Mouse (Mus musculus) stomach, postnatal 0 days (tissue): ENCODE data around the gene Gsg1l. TPM values are rescaled to one million over a fixed set of nuclear protein-coding genes. Genes with fewer than 3 reads are reported as not detected.

Experiments used
- ATAC-seq: fragments of 200-750 bp; cut with Nextera tagmentation; 2 replicates; pipeline ENCODE4 v1.8.0; 2017; ENCODE audit not compliant: low FRiP score, low TSS enrichment
- DNase-seq: peaks from one replicate; pipeline ENCODE4 v3.0.0-alpha.2; 2016; ENCODE audit warnings: low spot score
- H3K27ac ChIP-seq: fragments of 300-500 bp; sonication (generic); replicated peaks from 2 replicates; pipeline ENCODE4 v1.5.1; 2014; ENCODE audit warnings: mild to moderate bottlenecking, control low read depth
- H3K27me3 ChIP-seq: fragments of 300-500 bp; sonication (generic); 2 replicates; pipeline ENCODE4 v1.6.1; 2014; ENCODE audit warnings: low read length; ENCODE audit not compliant: control insufficient read depth, insufficient read depth
- H3K36me3 ChIP-seq: fragments of 300-500 bp; sonication (generic); 2 replicates; pipeline ENCODE4 v1.6.1; 2014; ENCODE audit warnings: low read length, mixed read lengths; ENCODE audit not compliant: control insufficient read depth, insufficient read depth
- H3K4me1 ChIP-seq: fragments of 300-500 bp; sonication (generic); replicated peaks from 2 replicates; pipeline ENCODE4 v1.6.1; 2014; ENCODE audit warnings: antibody characterized with exemption; ENCODE audit not compliant: control insufficient read depth, insufficient read depth
- H3K4me2 ChIP-seq: fragments of 300-500 bp; sonication (generic); replicated peaks from 2 replicates; pipeline ENCODE4 v1.6.1; 2014; ENCODE audit warnings: low read depth, mild to moderate bottlenecking, control low read depth, moderate library complexity
- H3K4me3 ChIP-seq: fragments of 300-500 bp; sonication (generic); 2 replicates; pipeline ENCODE4 v1.5.1; 2014; ENCODE audit warnings: low read depth, low read length, control low read depth
- H3K9ac ChIP-seq: fragments of 300-500 bp; sonication (generic); 2 replicates; pipeline ENCODE4 v1.6.1; 2014; ENCODE audit warnings: mild to moderate bottlenecking, low read length, control low read depth, mixed read lengths
- H3K9me3 ChIP-seq: fragments of 300-500 bp; sonication (generic); 2 replicates; pipeline ENCODE4 v1.6.1; 2016; ENCODE audit warnings: low read length; ENCODE audit not compliant: control insufficient read depth
- CTCF ChIP-seq: IDR thresholded peaks from 2 replicates; pipeline ENCODE4 v1.5.1; 2016; ENCODE audit warnings: antibody characterized with exemption, low read depth, mild to moderate bottlenecking, moderate library complexity
- EP300 ChIP-seq: optimal IDR thresholded peaks from 2 replicates; pipeline ENCODE3; 2016; ENCODE audit warnings: antibody characterized with exemption
- WGBS: fragments of 180-500 bp; shearing (Covaris S2); extraction: QIAGEN DNeasy Blood & Tissue Kit; methylation state at CpG from one replicate; pipeline ENCODE4 v1.1.7; 2014; 5-methylcytosine and 5-hydroxymethylcytosine counted together
- polyA plus RNA-seq: library from polyadenylated mRNA; unstranded; fragments of >200 nt; fragmentation: Nextera tagmentation; extraction: Ambion mirVana; gene quantifications from 2 replicates; pipeline ENCODE4 v1.2.1, GENCODE M21; 2015

Gene Gsg1l
- polyA plus RNA-seq, 1 experiment from 2014 or later: 0.67 TPM

DNA sequence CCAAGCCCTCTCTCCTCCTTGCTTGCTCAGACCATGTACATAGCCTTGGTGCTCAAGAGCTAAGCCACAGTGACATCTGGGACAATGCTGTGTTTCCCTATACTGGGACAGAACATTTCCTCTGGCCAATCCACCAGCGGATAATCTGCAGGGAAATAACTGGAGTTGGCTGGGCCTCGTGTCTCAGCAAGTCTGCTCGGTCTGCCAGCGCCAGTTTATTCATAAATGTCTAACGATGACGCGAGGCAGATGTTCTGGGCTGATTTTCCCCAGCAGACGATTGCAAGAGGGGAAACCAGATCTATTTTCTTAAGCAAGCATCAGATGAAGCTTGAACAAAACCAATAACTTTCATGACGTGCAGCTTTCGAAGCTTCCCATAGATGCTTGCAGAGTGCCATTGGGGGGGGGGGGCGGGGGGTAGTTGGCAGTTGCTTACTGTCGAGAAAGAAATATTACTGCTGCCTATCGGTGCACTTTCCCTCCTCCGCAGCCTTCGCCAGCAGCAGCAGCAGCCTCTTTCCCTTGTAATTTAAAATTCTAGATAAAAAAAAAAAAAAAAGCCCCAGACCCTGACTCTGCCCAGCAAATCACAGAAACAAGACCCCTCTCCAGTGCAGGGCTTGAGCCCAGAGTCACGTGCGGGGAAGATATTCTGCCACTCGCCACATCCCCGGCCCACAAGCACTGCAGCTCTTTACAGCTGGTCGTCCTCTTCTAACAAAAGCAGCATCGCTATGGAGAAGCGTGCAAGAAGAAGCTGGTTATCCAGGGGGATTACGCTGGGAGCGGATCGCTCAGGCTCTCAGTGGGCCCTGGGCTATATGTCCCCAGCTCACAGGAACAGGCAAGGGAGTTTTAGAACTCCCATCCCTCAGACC lies 43.6 kb downstream of the Gsg1l start:
- no peak for DNase-seq
- Histone ChIP-seq H3K9me3 (no peaks in the 10 kb centered on the region), H3K27me3 (no peaks in the 10 kb centered on the region), H3K4me2 (peak overlapping the region; percentile 5; the same call in 1 of the 2 replicates), H3K4me1 (no peaks in the 10 kb centered on the region), H3K36me3 (no peaks in the 10 kb centered on the region), H3K4me3 (no peak overlapping the region), H3K9ac (no peak overlapping the region), H3K27ac (peak overlapping the region; percentile 30; the same call in 1 of the 2 replicates)
- no peak for ATAC-seq
- TF ChIP-seq CTCF: no peak
- no peak for TF ChIP-seq EP300
- 36% methylated on average over 25 of the region's 25 CpGs for WGBS

DNA sequence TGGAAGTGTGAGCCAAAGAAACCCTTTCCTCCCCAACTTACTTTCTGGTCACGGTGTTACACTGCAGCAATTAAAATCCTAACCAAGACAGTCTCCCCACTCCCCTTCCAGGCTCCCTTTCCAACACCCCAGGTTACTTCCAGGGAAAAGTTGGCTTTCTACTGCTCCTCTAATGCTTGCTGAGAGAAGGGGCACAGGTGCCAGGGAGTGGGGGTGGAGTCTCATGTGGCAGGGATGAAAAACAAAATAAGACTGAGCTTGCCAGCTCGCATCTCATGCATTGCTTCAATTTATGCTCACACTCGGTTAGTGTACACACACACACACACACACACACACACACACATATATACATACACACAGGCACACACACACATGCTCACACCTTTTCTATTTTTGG lies 46.9 kb downstream of the Gsg1l start:
- ATAC-seq (no peak), DNase-seq (no peak)
- Histone ChIP-seq H3K27me3 (no peaks in the 10 kb centered on the region), H3K9ac (no peak overlapping the region), H3K4me1 (no peaks in the 10 kb centered on the region), H3K9me3 (no peaks in the 10 kb centered on the region), H3K36me3 (no peaks in the 10 kb centered on the region), H3K4me2 (no peak overlapping the region), H3K4me3 (no peak overlapping the region), H3K27ac (no peak overlapping the region)
- 63% methylated on average over 3 of the region's 3 CpGs for WGBS
- TF ChIP-seq CTCF: no peak
- no peak for TF ChIP-seq EP300

DNA sequence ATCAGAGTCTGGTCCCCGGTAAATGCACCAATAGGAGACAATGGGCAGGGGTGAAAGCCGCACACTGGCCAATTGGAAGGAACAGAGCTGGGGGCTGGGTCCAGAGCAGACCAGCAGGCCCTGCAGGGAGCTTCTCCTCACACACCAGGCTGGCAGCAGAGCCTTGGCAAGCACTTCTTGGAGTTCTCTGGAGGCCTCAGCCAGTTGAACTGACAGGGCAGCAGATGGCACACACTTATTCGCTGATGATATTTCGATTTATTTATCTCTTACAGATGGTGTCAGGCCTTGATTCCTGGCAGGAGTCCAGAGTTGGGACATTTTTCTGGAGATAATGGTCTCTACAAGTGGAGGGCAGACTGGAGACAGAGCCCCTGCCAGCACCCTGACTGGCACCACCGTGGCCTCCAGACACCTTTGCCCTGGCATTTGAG lies 49.4 kb downstream of the Gsg1l start:
- Histone ChIP-seq H3K27me3 (no peaks in the 10 kb centered on the region), H3K9ac (no peak overlapping the region), H3K4me2 (no peak overlapping the region), H3K4me1 (no peaks in the 10 kb centered on the region), H3K27ac (no peak overlapping the region), H3K36me3 (no peaks in the 10 kb centered on the region), H3K9me3 (no peaks in the 10 kb centered on the region), H3K4me3 (no peak overlapping the region)
- TF ChIP-seq EP300 (no peak), CTCF (no peak)
- DNase-seq: no peak
- ATAC-seq: no peak
- WGBS: 77% methylated on average over 5 of the region's 5 CpGs

DNA sequence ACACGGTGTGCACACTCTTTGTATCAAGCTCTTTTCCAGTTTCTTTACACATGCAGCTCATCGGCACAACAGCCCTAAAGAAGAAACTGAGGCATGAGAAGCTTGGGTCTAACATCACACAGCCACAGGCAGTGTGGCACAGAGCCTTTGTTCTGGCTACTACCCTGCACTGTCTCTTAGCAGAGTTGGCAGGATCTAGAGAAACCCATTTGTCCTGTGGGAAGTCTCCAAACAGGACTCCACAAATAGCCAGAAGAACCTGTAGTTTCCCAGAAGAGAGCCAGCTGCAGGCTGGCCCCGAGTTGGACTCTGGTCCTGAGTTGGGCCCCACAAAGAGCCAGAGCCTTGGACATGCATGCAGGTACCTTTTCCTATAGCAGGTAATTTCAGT lies 49.9 kb downstream of the Gsg1l start:
- Histone ChIP-seq H3K4me1 (no peaks in the 10 kb centered on the region), H3K9me3 (no peaks in the 10 kb centered on the region), H3K27ac (no peak overlapping the region), H3K9ac (no peak overlapping the region), H3K4me3 (no peak overlapping the region), H3K36me3 (no peaks in the 10 kb centered on the region), H3K27me3 (no peaks in the 10 kb centered on the region), H3K4me2 (no peak overlapping the region)
- no peak for DNase-seq
- ATAC-seq: no peak
- 80% methylated on average over 3 of the region's 3 CpGs for WGBS
- no peak for TF ChIP-seq CTCF
- TF ChIP-seq EP300: no peak

DNA sequence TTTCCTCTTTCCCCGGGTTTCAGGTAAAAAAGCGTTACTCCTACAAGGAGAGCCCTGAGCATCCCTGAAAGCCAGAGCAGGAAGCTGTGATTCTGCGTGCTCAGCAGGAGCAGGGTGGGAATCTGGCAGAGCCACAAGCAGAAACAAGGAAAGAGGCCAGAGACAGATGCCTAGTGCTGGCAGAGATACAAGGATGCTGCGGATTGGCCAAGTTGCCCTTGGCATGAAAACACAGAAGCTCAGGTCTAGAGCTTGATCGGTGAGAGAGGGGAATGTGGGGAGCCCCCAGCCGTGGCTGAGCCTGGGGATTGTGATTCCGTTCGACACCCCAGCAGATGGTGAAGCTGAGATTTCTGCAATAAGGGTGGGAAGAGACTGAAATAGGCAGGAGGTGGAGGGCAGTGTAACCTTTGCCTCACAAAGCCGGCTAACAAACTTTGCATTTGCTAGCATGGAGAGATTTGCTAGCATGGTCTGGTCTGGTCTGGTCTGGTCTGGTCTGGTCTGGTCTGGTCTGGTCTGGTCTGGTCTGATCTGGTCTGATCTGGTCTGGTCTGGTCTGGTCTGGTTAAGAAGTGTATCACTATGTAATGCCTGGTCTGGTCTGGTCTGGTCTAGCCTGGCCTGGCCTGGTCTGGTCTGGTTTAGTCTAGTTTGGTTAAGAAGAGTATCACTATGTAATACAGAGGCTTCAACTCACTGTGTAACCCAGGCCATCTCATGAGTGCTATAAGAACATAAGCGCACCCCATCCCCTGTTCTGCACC lies 50.4 kb downstream of the Gsg1l start:
- Histone ChIP-seq H3K9ac (no peak overlapping the region), H3K9me3 (no peaks in the 10 kb centered on the region), H3K36me3 (no peaks in the 10 kb centered on the region), H3K4me3 (no peak overlapping the region), H3K4me1 (no peaks in the 10 kb centered on the region), H3K4me2 (no peak overlapping the region), H3K27ac (no peak overlapping the region), H3K27me3 (no peaks in the 10 kb centered on the region)
- no peak for DNase-seq
- 67% methylated on average over 10 of the region's 10 CpGs for WGBS
- TF ChIP-seq CTCF (no peak), EP300 (no peak)
- no peak for ATAC-seq

DNA sequence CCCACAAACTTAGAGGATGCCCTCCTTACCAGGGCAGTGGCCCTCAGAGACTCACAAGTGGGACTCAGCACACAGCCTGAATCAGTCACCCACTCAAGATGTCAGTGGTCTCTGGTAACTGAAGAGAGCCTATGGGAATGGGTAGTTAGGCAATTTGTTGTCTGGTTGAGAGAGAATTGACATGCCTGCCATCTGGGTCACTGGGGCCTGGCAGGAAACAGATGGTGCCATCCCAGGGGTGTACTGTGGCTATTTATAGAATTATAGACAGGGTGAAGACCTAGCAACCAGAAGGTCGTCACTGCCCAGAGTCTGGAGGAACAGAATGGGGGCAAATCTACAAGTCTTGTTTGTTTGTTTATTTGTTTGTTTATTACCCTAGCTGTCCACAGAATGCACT lies 54.8 kb downstream of the Gsg1l start:
- TF ChIP-seq EP300: no peak
- TF ChIP-seq CTCF: no peak
- WGBS: 65% methylated on average over 1 of the region's 1 CpGs

More for the DNA sequence above, 54.8 kb downstream of the Gsg1l start:
- H3K9me3 ChIP-seq: no peaks in the 10 kb centered on the region
- no peaks in the 10 kb centered on the region for H3K4me1 ChIP-seq
- H3K36me3 ChIP-seq: no peaks in the 10 kb centered on the region
- H3K4me3 ChIP-seq: no peak overlapping the region
- no peak overlapping the region for H3K27ac ChIP-seq
- no peak for DNase-seq
- no peaks in the 10 kb centered on the region for H3K27me3 ChIP-seq
- H3K4me2 ChIP-seq: no peak overlapping the region
- no peak for ATAC-seq
- no peak overlapping the region for H3K9ac ChIP-seq
